Mouse (Mus musculus) forebrain, embryonic 10.5 days (tissue): Measurements from ENCODE around the gene 2010111I01Rik. TPM values are rescaled to one million over a fixed set of nuclear protein-coding genes. Genes with fewer than 3 reads are reported as not detected.
"Not testable (repeated sequence)": the region's sequence is repeated elsewhere in the genome, so short reads cannot be mapped to it uniquely, and the experiment has no call there.

Experiments
- DNase-seq: peaks from one replicate; pipeline ENCODE4 v3.0.0-alpha.2; 2017; ENCODE audit warnings: low spot score; ENCODE audit errors: extremely low spot score
- H3K27ac ChIP-seq: fragments of 300-500 bp; sonication (generic); 2 replicates; pipeline ENCODE4 v1.5.1; 2016; ENCODE audit warnings: mild to moderate bottlenecking
- H3K27me3 ChIP-seq: fragments of 300-500 bp; sonication (generic); 2 replicates; pipeline ENCODE4 v1.6.1; 2016; ENCODE audit warnings: mild to moderate bottlenecking; ENCODE audit not compliant: poor library complexity, severe bottlenecking
- H3K36me3 ChIP-seq: fragments of 300-500 bp; sonication (generic); replicated peaks from 2 replicates; pipeline ENCODE4 v1.6.1; 2016; ENCODE audit warnings: mild to moderate bottlenecking, moderate library complexity
- H3K4me1 ChIP-seq: fragments of 300-500 bp; sonication (generic); 2 replicates; pipeline ENCODE4 v1.6.1; 2016
- H3K4me3 ChIP-seq: fragments of 300-500 bp; sonication (generic); 2 replicates; pipeline ENCODE4 v1.5.1; 2016; ENCODE audit warnings: mild to moderate bottlenecking, moderate library complexity
- H3K9me3 ChIP-seq: fragments of 300-500 bp; sonication (generic); 2 replicates; pipeline ENCODE4 v1.6.1; 2016; ENCODE audit warnings: mild to moderate bottlenecking, moderate library complexity
- WGBS: fragments of 180-500 bp; shearing (Covaris S2); methylation state at CpG from one replicate; pipeline ENCODE4 v1.1.7; 2016; 5-methylcytosine and 5-hydroxymethylcytosine counted together
- polyA plus RNA-seq: library from polyadenylated mRNA; unstranded; fragments of >200 nt; fragmentation: Nextera tagmentation; extraction: Ambion mirVana; gene quantifications from 2 replicates; pipeline ENCODE4 v1.2.1, GENCODE M21; 2016

The 2010111I01Rik gene
- polyA plus RNA-seq, 1 experiment from 2014 or later: 45.6 TPM

GRCm38 (mm10) chr13:63074676-63074991 is 109.9 kb downstream of the 2010111I01Rik start:
- Histone ChIP-seq H3K27me3 (no peaks in the 10 kb centered on the region), H3K27ac (no peak overlapping the region), H3K4me3 (no peak overlapping the region), H3K4me1 (peaks cover 15% of the 10 kb centered on the region), H3K36me3 (no peaks in the 10 kb centered on the region), H3K9me3 (no peaks in the 10 kb centered on the region)
- WGBS: 82% methylated on average over 3 of the region's 3 CpGs
- DNase-seq: no peak

- 91% methylated on average over 2 of the region's 2 CpGs for WGBS
- no peaks in the 10 kb centered on the region for H3K36me3 ChIP-seq
Measured at GRCm38 (mm10) chr13:63075331-63075855, 110.7 kb downstream of the 2010111I01Rik start.

GRCm38 (mm10) chr13:63080191-63080590 is 115.5 kb downstream of the 2010111I01Rik start:
- no peaks in the 10 kb centered on the region for H3K36me3 ChIP-seq
- H3K4me3 ChIP-seq: no peak overlapping the region
- H3K9me3 ChIP-seq: no peaks in the 10 kb centered on the region
- peaks cover 13% of the 10 kb centered on the region; the same call in 1 of the 2 replicates for H3K4me1 ChIP-seq
- DNase-seq: no peak
- WGBS: 49% methylated on average over 4 of the region's 4 CpGs
- H3K27me3 ChIP-seq: no peaks in the 10 kb centered on the region
- H3K27ac ChIP-seq: no peak overlapping the region

More at GRCm38 (mm10) chr13:63075331-63075855, 110.7 kb downstream of the 2010111I01Rik start:
- Histone ChIP-seq H3K27me3 (no peaks in the 10 kb centered on the region), H3K27ac (no peak overlapping the region), H3K4me3 (no peak overlapping the region), H3K4me1 (peaks cover 21% of the 10 kb centered on the region), H3K9me3 (no peaks in the 10 kb centered on the region)
- no peak for DNase-seq

GRCm38 (mm10) chr13:63080823-63081222 is 116.1 kb downstream of the 2010111I01Rik start:
- WGBS: 88% methylated on average over 2 of the region's 2 CpGs
- Histone ChIP-seq H3K4me3 (no peak overlapping the region), H3K9me3 (no peaks in the 10 kb centered on the region), H3K27ac (no peak overlapping the region), H3K36me3 (no peaks in the 10 kb centered on the region), H3K27me3 (no peaks in the 10 kb centered on the region), H3K4me1 (peaks cover 13% of the 10 kb centered on the region; the same call in 1 of the 2 replicates)
- DNase-seq: no peak

GRCm38 (mm10) chr13:63082555-63083136 is 118.0 kb downstream of the 2010111I01Rik start:
- 69% methylated on average over 5 of the region's 5 CpGs for WGBS
- no peaks in the 10 kb centered on the region for H3K36me3 ChIP-seq
- no peak for DNase-seq
- H3K9me3 ChIP-seq: no peaks in the 10 kb centered on the region
- peaks cover 13% of the 10 kb centered on the region; the same call in 1 of the 2 replicates for H3K4me1 ChIP-seq
- no peak overlapping the region for H3K27ac ChIP-seq
- no peak overlapping the region for H3K4me3 ChIP-seq
- H3K27me3 ChIP-seq: no peaks in the 10 kb centered on the region

- H3K27ac ChIP-seq, H3K36me3 ChIP-seq, H3K27me3 ChIP-seq, DNase-seq, H3K4me3 ChIP-seq, H3K9me3 ChIP-seq: not testable (repeated sequence)
- peaks cover 13% of the 10 kb centered on the region; the same call in 1 of the 2 replicates for H3K4me1 ChIP-seq
- 75% methylated on average over 7 of the region's 7 CpGs for WGBS
Measured at GRCm38 (mm10) chr13:63083139-63083538, 118.4 kb downstream of the 2010111I01Rik start.

- 72% methylated on average over 8 of the region's 8 CpGs for WGBS
- H3K27ac ChIP-seq: no peak overlapping the region
Measured at GRCm38 (mm10) chr13:63083663-63084062, 119.0 kb downstream of the 2010111I01Rik start.

GRCm38 (mm10) chr13:63087865-63088683 is 123.4 kb downstream of the 2010111I01Rik start:
- DNase-seq: no peak
- Histone ChIP-seq H3K4me1 (peaks cover 10% of the 10 kb centered on the region), H3K27ac (no peak overlapping the region), H3K36me3 (no peaks in the 10 kb centered on the region), H3K4me3 (no peak overlapping the region), H3K27me3 (peaks cover 10% of the 10 kb centered on the region; the same call in 1 of the 2 replicates), H3K9me3 (no peaks in the 10 kb centered on the region)
- WGBS: 95% methylated on average over 7 of the region's 7 CpGs

More at GRCm38 (mm10) chr13:63083663-63084062, 119.0 kb downstream of the 2010111I01Rik start:
- no peak overlapping the region for H3K4me3 ChIP-seq
- H3K27me3 ChIP-seq: no peaks in the 10 kb centered on the region
- H3K9me3 ChIP-seq: no peaks in the 10 kb centered on the region
- H3K4me1 ChIP-seq: peaks cover 13% of the 10 kb centered on the region; the same call in 1 of the 2 replicates
- H3K36me3 ChIP-seq: no peaks in the 10 kb centered on the region
- no peak for DNase-seq

GRCm38 (mm10) chr13:63089513-63089912 is 124.8 kb downstream of the 2010111I01Rik start:
- H3K27ac ChIP-seq: no peak overlapping the region
- H3K27me3 ChIP-seq: peaks cover 20% of the 10 kb centered on the region; the same call in 1 of the 2 replicates
- peaks cover 19% of the 10 kb centered on the region for H3K4me1 ChIP-seq
- H3K36me3 ChIP-seq: no peaks in the 10 kb centered on the region
- no peak overlapping the region for H3K4me3 ChIP-seq
- no peak for DNase-seq
- WGBS: 82% methylated on average over 4 of the region's 4 CpGs
- H3K9me3 ChIP-seq: no peaks in the 10 kb centered on the region

GRCm38 (mm10) chr13:63091246-63091645 is 126.6 kb downstream of the 2010111I01Rik start:
- Histone ChIP-seq H3K36me3 (no peaks in the 10 kb centered on the region), H3K27ac (no peak overlapping the region), H3K27me3 (peaks cover 29% of the 10 kb centered on the region), H3K9me3 (no peaks in the 10 kb centered on the region), H3K4me1 (peaks cover 26% of the 10 kb centered on the region), H3K4me3 (no peak overlapping the region)
- DNase-seq: no peak
- 54% methylated on average over 2 of the region's 2 CpGs for WGBS

- no peaks in the 10 kb centered on the region for H3K9me3 ChIP-seq
- DNase-seq: no peak
- H3K27ac ChIP-seq: no peak overlapping the region
- peaks cover 26% of the 10 kb centered on the region for H3K4me1 ChIP-seq
- no peaks in the 10 kb centered on the region for H3K36me3 ChIP-seq
- H3K4me3 ChIP-seq: no peak overlapping the region
- 78% methylated on average over 2 of the region's 2 CpGs for WGBS
- H3K27me3 ChIP-seq: peaks cover 39% of the 10 kb centered on the region
Measured at GRCm38 (mm10) chr13:63092299-63092698, 127.6 kb downstream of the 2010111I01Rik start.

GRCm38 (mm10) chr13:63092874-63093273 is 128.2 kb downstream of the 2010111I01Rik start:
- no peak overlapping the region for H3K27ac ChIP-seq
- H3K9me3 ChIP-seq: no peaks in the 10 kb centered on the region
- H3K4me3 ChIP-seq: no peak overlapping the region
- no peaks in the 10 kb centered on the region for H3K36me3 ChIP-seq
- peaks cover 43% of the 10 kb centered on the region for H3K27me3 ChIP-seq
- peaks cover 26% of the 10 kb centered on the region for H3K4me1 ChIP-seq
- DNase-seq: no peak
- 94% methylated on average over 2 of the region's 2 CpGs for WGBS

- Histone ChIP-seq H3K9me3 (no peaks in the 10 kb centered on the region), H3K27me3 (peaks cover 50% of the 10 kb centered on the region), H3K4me3 (no peak overlapping the region), H3K4me1 (peaks cover 26% of the 10 kb centered on the region), H3K27ac (no peak overlapping the region), H3K36me3 (no peaks in the 10 kb centered on the region)
- no peak for DNase-seq
- WGBS: 86% methylated on average over 6 of the region's 6 CpGs
Measured at GRCm38 (mm10) chr13:63093636-63094035, 128.9 kb downstream of the 2010111I01Rik start.
